Mouse (Mus musculus): ENCODE measurements at regions not wholly inside any gene's neighbourhood (a gene's known extent, or its start where the extent isn't known, plus 50 kb on each side); places are given as distances from the start of the nearest gene placed in this dataset.

GRCm38 (mm10) chr15:88245496-88246246 lies 354.4 kb upstream of the Zdhhc25 start:
- ATAC-seq: no peak
- Histone ChIP-seq H3K4me2 (no peak overlapping the region), H3K4me1 (peaks cover 11% of the 10 kb centered on the region), H3K27ac (no peak overlapping the region; the same call in 1 of the 2 replicates), H3K9ac (peak overlapping the region; percentile 37; the same call in 1 of the 2 replicates), H3K9me3 (replicated peaks) (no peaks in the 10 kb centered on the region), H3K4me3 (no peak overlapping the region), H3K27me3 (peaks cover 14% of the 10 kb centered on the region), H3K36me3 (ENCODE audit: poor library complexity, severe bottlenecking) (no peaks in the 10 kb centered on the region)
- WGBS: 49% methylated on average over 22 of the region's 22 CpGs

GRCm38 (mm10) chr15:88247974-88248625 lies 352.0 kb upstream of the Zdhhc25 start:
- Histone ChIP-seq H3K27me3 (peaks cover 14% of the 10 kb centered on the region), H3K4me1 (peaks cover 11% of the 10 kb centered on the region), H3K27ac (no peak overlapping the region), H3K9ac (no peak overlapping the region), H3K4me2 (peak overlapping the region; percentile 23; the same call in 1 of the 2 replicates), H3K36me3 (ENCODE audit: poor library complexity, severe bottlenecking) (no peaks in the 10 kb centered on the region), H3K9me3 (replicated peaks) (no peaks in the 10 kb centered on the region), H3K4me3 (no peak overlapping the region)
- WGBS: 32% methylated on average over 14 of the region's 14 CpGs
- peak; percentile 85 for ATAC-seq

- ATAC-seq: no peak
- 0 out of 2 replicates have a peak, but pooled peaks cover 3% of the 10 kb centered on the region for H3K27me3 ChIP-seq
- no peak overlapping the region for H3K9ac ChIP-seq
- no peaks in the 10 kb centered on the region for H3K36me3 ChIP-seq (ENCODE audit: poor library complexity, severe bottlenecking)
- peaks cover 34% of the 10 kb centered on the region for H3K4me1 ChIP-seq
- H3K27ac ChIP-seq: no peak overlapping the region
- no peaks in the 10 kb centered on the region for H3K9me3 ChIP-seq (replicated peaks)
- 44% methylated on average over 16 of the region's 16 CpGs for WGBS
- no peak overlapping the region for H3K4me2 ChIP-seq
- H3K4me3 ChIP-seq: no peak overlapping the region
These were observed 312.1 kb upstream of the Zdhhc25 start for GRCm38 (mm10) chr15:88288051-88288450.

- Histone ChIP-seq H3K27me3 (0 out of 2 replicates have a peak, but pooled peaks cover 3% of the 10 kb centered on the region), H3K9ac (no peak overlapping the region), H3K4me3 (no peak overlapping the region), H3K4me2 (no peak overlapping the region), H3K36me3 (ENCODE audit: poor library complexity, severe bottlenecking) (no peaks in the 10 kb centered on the region), H3K27ac (no peak overlapping the region), H3K9me3 (replicated peaks) (no peaks in the 10 kb centered on the region), H3K4me1 (peaks cover 34% of the 10 kb centered on the region)
- no peak for ATAC-seq
- 72% methylated on average over 3 of the region's 3 CpGs for WGBS
These were observed 311.4 kb upstream of the Zdhhc25 start for GRCm38 (mm10) chr15:88288696-88289095.

- Histone ChIP-seq H3K4me2 (peak overlapping the region; percentile 49), H3K4me3 (no peak overlapping the region), H3K27ac (no peak overlapping the region; the same call in 1 of the 2 replicates), H3K9me3 (replicated peaks) (no peaks in the 10 kb centered on the region), H3K4me1 (peaks cover 34% of the 10 kb centered on the region), H3K9ac (no peak overlapping the region), H3K27me3 (0 out of 2 replicates have a peak, but pooled peaks cover 3% of the 10 kb centered on the region), H3K36me3 (ENCODE audit: poor library complexity, severe bottlenecking) (no peaks in the 10 kb centered on the region)
- WGBS: 15% methylated on average over 20 of the region's 20 CpGs
- peak; percentile 84 for ATAC-seq
These were observed 309.2 kb upstream of the Zdhhc25 start for GRCm38 (mm10) chr15:88290740-88291363.

- Histone ChIP-seq H3K4me1 (peaks cover 15% of the 10 kb centered on the region; the same call in 1 of the 2 replicates), H3K27me3 (no peaks in the 10 kb centered on the region), H3K9me3 (replicated peaks) (no peaks in the 10 kb centered on the region), H3K27ac (no peak overlapping the region), H3K4me3 (no peak overlapping the region), H3K9ac (no peak overlapping the region), H3K4me2 (no peak overlapping the region), H3K36me3 (ENCODE audit: poor library complexity, severe bottlenecking) (no peaks in the 10 kb centered on the region)
- 71% methylated on average over 6 of the region's 6 CpGs for WGBS
- no peak for ATAC-seq
These were observed 301.0 kb upstream of the Zdhhc25 start for GRCm38 (mm10) chr15:88299061-88299460.

- no peaks in the 10 kb centered on the region for H3K9me3 ChIP-seq (replicated peaks)
- WGBS: 11% methylated on average over 8 of the region's 8 CpGs
- H3K4me3 ChIP-seq: no peak overlapping the region
- no peak overlapping the region for H3K27ac ChIP-seq
- no peak overlapping the region for H3K4me2 ChIP-seq
- H3K27me3 ChIP-seq: no peaks in the 10 kb centered on the region
- H3K9ac ChIP-seq: no peak overlapping the region
- H3K4me1 ChIP-seq: peaks cover 42% of the 10 kb centered on the region
- no peaks in the 10 kb centered on the region for H3K36me3 ChIP-seq (ENCODE audit: poor library complexity, severe bottlenecking)
- no peak for ATAC-seq
These were observed 288.9 kb upstream of the Zdhhc25 start for GRCm38 (mm10) chr15:88311158-88311557.

GRCm38 (mm10) chr15:88314810-88315459 lies 285.2 kb upstream of the Zdhhc25 start:
- H3K27ac ChIP-seq: peak overlapping the region; percentile 33; the same call in 1 of the 2 replicates
- no peaks in the 10 kb centered on the region for H3K36me3 ChIP-seq (ENCODE audit: poor library complexity, severe bottlenecking)
- peak; percentile 78 for ATAC-seq
- no peak overlapping the region for H3K9ac ChIP-seq
- H3K4me2 ChIP-seq: peak overlapping the region; percentile 16; the same call in 1 of the 2 replicates
- H3K9me3 ChIP-seq (replicated peaks): no peaks in the 10 kb centered on the region
- WGBS: 13% methylated on average over 12 of the region's 12 CpGs
- no peak overlapping the region for H3K4me3 ChIP-seq
- no peaks in the 10 kb centered on the region for H3K27me3 ChIP-seq
- peaks cover 55% of the 10 kb centered on the region for H3K4me1 ChIP-seq

GRCm38 (mm10) chr15:88318048-88318447 lies 282.1 kb upstream of the Zdhhc25 start:
- peak; percentile 87 for ATAC-seq
- no peaks in the 10 kb centered on the region for H3K9me3 ChIP-seq (replicated peaks)
- peak overlapping the region; percentile 70 for H3K27ac ChIP-seq
- no peak overlapping the region for H3K4me3 ChIP-seq
- no peak overlapping the region for H3K4me2 ChIP-seq
- H3K36me3 ChIP-seq (ENCODE audit: poor library complexity, severe bottlenecking): no peaks in the 10 kb centered on the region
- H3K4me1 ChIP-seq: peaks cover 40% of the 10 kb centered on the region
- 38% methylated on average over 8 of the region's 8 CpGs for WGBS
- H3K9ac ChIP-seq: no peak overlapping the region
- no peaks in the 10 kb centered on the region for H3K27me3 ChIP-seq

- H3K9ac ChIP-seq: no peak overlapping the region
- H3K9me3 ChIP-seq (replicated peaks): no peaks in the 10 kb centered on the region
- peaks cover 40% of the 10 kb centered on the region for H3K4me1 ChIP-seq
- H3K27me3 ChIP-seq: no peaks in the 10 kb centered on the region
- H3K4me2 ChIP-seq: no peak overlapping the region
- no peak overlapping the region for H3K27ac ChIP-seq
- 79% methylated on average over 2 of the region's 2 CpGs for WGBS
- no peak for ATAC-seq
- no peaks in the 10 kb centered on the region for H3K36me3 ChIP-seq (ENCODE audit: poor library complexity, severe bottlenecking)
- H3K4me3 ChIP-seq: no peak overlapping the region
These were observed 280.6 kb upstream of the Zdhhc25 start for GRCm38 (mm10) chr15:88319527-88319926.

GRCm38 (mm10) chr15:88323584-88324375 lies 276.3 kb upstream of the Zdhhc25 start:
- Histone ChIP-seq H3K9me3 (replicated peaks) (no peaks in the 10 kb centered on the region), H3K4me3 (no peak overlapping the region), H3K36me3 (ENCODE audit: poor library complexity, severe bottlenecking) (no peaks in the 10 kb centered on the region), H3K9ac (no peak overlapping the region), H3K27me3 (peaks cover 10% of the 10 kb centered on the region; the same call in 1 of the 2 replicates), H3K4me2 (no peak overlapping the region), H3K4me1 (peaks cover 13% of the 10 kb centered on the region), H3K27ac (no peak overlapping the region)
- 52% methylated on average over 16 of the region's 16 CpGs for WGBS
- ATAC-seq: no peak
